Mouse (Mus musculus): ENCODE results near the gene Cdk12. TPM values are rescaled to one million over a fixed set of nuclear protein-coding genes. Genes with fewer than 3 reads are reported as not detected.

The Cdk12 gene
- total and polyA plus RNA-seq, 2 experiments from 2014 or later, result 5.8 to 28.5 TPM

GRCm38 (mm10) chr11:98253807-98254206 lies 50.9 kb downstream of the Cdk12 start:
- Histone ChIP-seq H3K4me3 (ENCODE audit: low read length) (no peak overlapping the region), H3K9me3 (ENCODE audit: low read length) (no peaks in the 10 kb centered on the region), H3K36me3 (ENCODE audit: insufficient read depth, low read length) (peaks cover 8% of the 10 kb centered on the region), H3K4me2 (ENCODE audit: low read depth, low read length) (no peak overlapping the region), H3K27me3 (ENCODE audit: insufficient read depth, low read length) (no peaks in the 10 kb centered on the region), H3K4me1 (ENCODE audit: insufficient read depth, low read length) (no peaks in the 10 kb centered on the region), H3K27ac (no peak overlapping the region), H3K9ac (replicated peaks; ENCODE audit: low read length) (no peak overlapping the region)
- no peak for TF ChIP-seq CTCF (IDR thresholded peaks at IDR 0.05; ENCODE audit: low read depth)
- 85% methylated on average over 2 of the region's 2 CpGs for WGBS
- no peak for DNase-seq (ENCODE audit: low spot score)
- no peak for ATAC-seq

- Histone ChIP-seq H3K36me3 (ENCODE audit: insufficient read depth, low read length) (peaks cover 10% of the 10 kb centered on the region; the same call in 1 of the 2 replicates), H3K4me2 (ENCODE audit: low read depth, low read length) (no peak overlapping the region), H3K27ac (no peak overlapping the region), H3K4me3 (ENCODE audit: low read length) (no peak overlapping the region), H3K27me3 (ENCODE audit: insufficient read depth, low read length) (no peaks in the 10 kb centered on the region), H3K4me1 (ENCODE audit: insufficient read depth, low read length) (no peaks in the 10 kb centered on the region), H3K9me3 (ENCODE audit: low read length) (no peaks in the 10 kb centered on the region), H3K9ac (replicated peaks; ENCODE audit: low read length) (no peak overlapping the region)
- WGBS, result 44% methylated on average over 8 of the region's 8 CpGs
- DNase-seq (ENCODE audit: low spot score) (peak; percentile 10), ATAC-seq (no peak)
- no peak for TF ChIP-seq CTCF (IDR thresholded peaks at IDR 0.05; ENCODE audit: low read depth)
These were observed 58.0 kb downstream of the Cdk12 start for GRCm38 (mm10) chr11:98260706-98261479.

- 0% methylated on average over 2 of the region's 2 CpGs for WGBS
- Histone ChIP-seq H3K4me1 (ENCODE audit: insufficient read depth, low read length) (no peaks in the 10 kb centered on the region), H3K4me3 (ENCODE audit: low read length) (no peak overlapping the region), H3K27ac (no peak overlapping the region), H3K9ac (replicated peaks; ENCODE audit: low read length) (no peak overlapping the region), H3K4me2 (ENCODE audit: low read depth, low read length) (no peak overlapping the region), H3K27me3 (ENCODE audit: insufficient read depth, low read length) (no peaks in the 10 kb centered on the region), H3K9me3 (ENCODE audit: low read length) (no peaks in the 10 kb centered on the region), H3K36me3 (ENCODE audit: insufficient read depth, low read length) (peaks cover 28% of the 10 kb centered on the region; the same call in 1 of the 2 replicates)
- DNase-seq (ENCODE audit: low spot score) (peak; percentile 90), ATAC-seq (no peak)
- peak; percentile 98 for TF ChIP-seq CTCF (IDR thresholded peaks at IDR 0.05; ENCODE audit: low read depth)
These were observed 62.2 kb downstream of the Cdk12 start for GRCm38 (mm10) chr11:98265039-98265438.

DNA sequence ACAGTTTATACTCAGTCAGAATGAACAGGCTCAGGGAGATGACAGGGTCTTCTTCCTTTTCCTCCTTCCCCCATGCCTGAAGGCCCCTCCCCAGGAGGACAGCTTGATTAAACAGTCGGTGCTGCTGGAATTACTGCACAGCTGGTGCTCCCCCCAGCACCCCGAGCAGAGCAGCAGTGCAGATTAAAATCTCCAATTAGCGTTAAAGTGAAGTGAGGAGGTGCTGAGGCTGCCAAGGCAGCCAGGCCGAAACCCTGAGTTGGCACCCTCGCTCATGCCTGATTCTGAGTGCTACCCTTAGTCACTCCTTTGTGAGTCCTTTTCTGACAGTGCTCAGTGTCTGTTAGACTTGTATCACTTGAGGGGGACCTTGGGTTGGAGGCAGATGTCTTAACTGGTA lies 63.0 kb downstream of the Cdk12 start:
- no peak overlapping the region for H3K4me2 ChIP-seq (ENCODE audit: low read depth, low read length)
- DNase-seq (ENCODE audit: low spot score) (peak; percentile 11), ATAC-seq (0 out of 2 replicates have a peak, but pooled peaks have one; percentile 27)
- no peaks in the 10 kb centered on the region for H3K9me3 ChIP-seq (ENCODE audit: low read length)
- no peak overlapping the region for H3K9ac ChIP-seq (replicated peaks; ENCODE audit: low read length)
- no peaks in the 10 kb centered on the region for H3K27me3 ChIP-seq (ENCODE audit: insufficient read depth, low read length)
- peak overlapping the region; percentile 20; the same call in 1 of the 2 replicates for H3K27ac ChIP-seq
- H3K4me1 ChIP-seq (ENCODE audit: insufficient read depth, low read length), result no peaks in the 10 kb centered on the region
- WGBS, result 41% methylated on average over 5 of the region's 5 CpGs
- no peak overlapping the region for H3K4me3 ChIP-seq (ENCODE audit: low read length)
- peaks cover 34% of the 10 kb centered on the region; the same call in 1 of the 2 replicates for H3K36me3 ChIP-seq (ENCODE audit: insufficient read depth, low read length)
- no peak for TF ChIP-seq CTCF (IDR thresholded peaks at IDR 0.05; ENCODE audit: low read depth)

GRCm38 (mm10) chr11:98266699-98267402 lies 64.0 kb downstream of the Cdk12 start:
- H3K4me3 ChIP-seq (ENCODE audit: low read length), result no peak overlapping the region
- no peaks in the 10 kb centered on the region for H3K27me3 ChIP-seq (ENCODE audit: insufficient read depth, low read length)
- no peak for TF ChIP-seq CTCF (IDR thresholded peaks at IDR 0.05; ENCODE audit: low read depth)
- H3K4me1 ChIP-seq (ENCODE audit: insufficient read depth, low read length), result no peaks in the 10 kb centered on the region
- H3K27ac ChIP-seq, result no peak overlapping the region; the same call in 1 of the 2 replicates
- no peak overlapping the region for H3K9ac ChIP-seq (replicated peaks; ENCODE audit: low read length)
- ATAC-seq, result no peak
- H3K9me3 ChIP-seq (ENCODE audit: low read length), result no peaks in the 10 kb centered on the region
- DNase-seq (ENCODE audit: low spot score), result peak; percentile 40
- no peak overlapping the region for H3K4me2 ChIP-seq (ENCODE audit: low read depth, low read length)
- H3K36me3 ChIP-seq (ENCODE audit: insufficient read depth, low read length), result peaks cover 34% of the 10 kb centered on the region; the same call in 1 of the 2 replicates
- 42% methylated on average over 6 of the region's 6 CpGs for WGBS

DNA sequence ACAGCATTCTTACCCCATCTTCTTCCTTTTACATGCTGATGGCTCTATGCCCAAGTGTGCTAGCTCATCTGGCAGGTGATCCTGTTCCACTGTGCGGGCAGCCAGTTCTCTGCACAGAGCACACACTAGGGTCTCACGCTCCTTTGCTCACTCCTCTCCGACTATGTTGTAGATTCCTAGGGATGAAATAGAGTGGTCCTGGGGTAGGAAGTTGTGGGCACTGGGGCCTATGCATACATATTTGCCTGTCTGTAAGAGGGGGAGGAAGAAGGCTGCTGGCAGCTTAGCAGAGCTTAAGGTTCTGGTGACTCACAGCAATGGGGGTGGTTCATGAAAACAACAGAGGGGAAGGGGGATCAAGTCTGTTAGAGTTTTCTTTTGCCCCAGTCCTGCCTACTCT lies 67.2 kb downstream of the Cdk12 start:
- no peak overlapping the region for H3K27ac ChIP-seq
- H3K36me3 ChIP-seq (ENCODE audit: insufficient read depth, low read length), result peaks cover 40% of the 10 kb centered on the region; the same call in 1 of the 2 replicates
- no peak for DNase-seq (ENCODE audit: low spot score)
- WGBS, result 75% methylated on average over 3 of the region's 3 CpGs
- no peak for TF ChIP-seq CTCF (IDR thresholded peaks at IDR 0.05; ENCODE audit: low read depth)
- H3K27me3 ChIP-seq (ENCODE audit: insufficient read depth, low read length), result no peaks in the 10 kb centered on the region
- H3K4me1 ChIP-seq (ENCODE audit: insufficient read depth, low read length), result no peaks in the 10 kb centered on the region
- H3K4me3 ChIP-seq (ENCODE audit: low read length), result no peak overlapping the region
- H3K9me3 ChIP-seq (ENCODE audit: low read length), result no peaks in the 10 kb centered on the region
- no peak for ATAC-seq
- no peak overlapping the region for H3K9ac ChIP-seq (replicated peaks; ENCODE audit: low read length)
- H3K4me2 ChIP-seq (ENCODE audit: low read depth, low read length), result no peak overlapping the region

All from hindbrain, postnatal 0 days (tissue).